Mouse (Mus musculus) small intestine, adult 10 weeks (tissue): ENCODE data around the gene Hist1h4n. TPM values are rescaled to one million over a fixed set of nuclear protein-coding genes. Genes with fewer than 3 reads are reported as not detected.

ENCODE experiments used
- polyA plus RNA-seq: library from polyadenylated mRNA; stranded (reverse); fragments of 350-450 nt; fragmentation: Illumina TruSeq; extraction: RNeasy Lipid Tissue Mini Kit (QIAGEN cat#74804); gene quantifications from one replicate; pipeline ENCODE4 v1.2.3, GENCODE M21; 2014; ENCODE audit warnings: low replicate concordance

Gene Hist1h4n
- not detected for polyA plus RNA-seq

DNA sequence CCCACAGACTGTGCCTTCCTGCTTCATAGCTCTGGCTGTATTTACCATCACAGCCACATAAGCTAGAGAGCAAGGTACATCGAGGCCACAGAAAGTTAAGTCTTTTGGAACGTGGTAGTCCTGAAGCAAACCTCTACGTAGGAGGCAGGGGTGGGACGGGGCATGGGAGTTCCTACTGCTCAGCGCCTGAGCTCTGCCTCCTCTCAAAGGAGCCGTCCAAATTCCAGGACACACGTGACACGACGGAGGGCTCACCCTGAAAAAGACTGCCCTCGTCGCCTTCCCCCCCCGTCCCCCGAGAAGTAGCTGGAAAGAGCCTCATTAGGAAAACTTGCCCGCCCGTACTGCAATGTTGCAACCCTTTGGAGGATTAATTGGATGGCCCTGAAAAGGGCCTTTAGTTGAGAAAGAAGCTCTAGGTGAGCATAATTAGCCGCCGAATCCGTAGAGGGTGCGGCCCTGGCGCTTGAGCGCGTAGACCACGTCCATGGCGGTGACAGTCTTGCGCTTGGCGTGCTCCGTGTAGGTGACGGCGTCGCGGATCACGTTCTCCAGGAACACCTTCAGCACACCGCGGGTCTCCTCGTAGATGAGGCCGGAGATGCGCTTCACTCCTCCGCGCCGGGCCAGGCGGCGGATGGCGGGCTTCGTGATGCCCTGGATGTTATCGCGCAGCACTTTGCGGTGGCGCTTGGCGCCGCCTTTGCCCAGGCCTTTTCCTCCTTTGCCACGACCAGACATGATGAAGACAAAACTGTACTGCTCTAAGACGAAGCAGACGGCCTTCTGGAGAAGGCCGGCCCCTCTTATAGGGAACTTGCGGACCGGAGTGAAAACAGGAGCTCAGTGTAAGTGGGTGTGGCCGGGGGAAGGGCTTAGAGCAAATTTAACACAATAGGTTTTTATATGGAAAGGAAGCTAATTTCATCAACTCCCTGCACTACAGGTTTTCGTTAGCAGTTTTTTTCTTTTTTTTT is at the start of gene Hist1h4n:
Gene Hist1h4n (minus strand): TSS at position 779 of the 977 bp plus-strand sequence.

DNA sequence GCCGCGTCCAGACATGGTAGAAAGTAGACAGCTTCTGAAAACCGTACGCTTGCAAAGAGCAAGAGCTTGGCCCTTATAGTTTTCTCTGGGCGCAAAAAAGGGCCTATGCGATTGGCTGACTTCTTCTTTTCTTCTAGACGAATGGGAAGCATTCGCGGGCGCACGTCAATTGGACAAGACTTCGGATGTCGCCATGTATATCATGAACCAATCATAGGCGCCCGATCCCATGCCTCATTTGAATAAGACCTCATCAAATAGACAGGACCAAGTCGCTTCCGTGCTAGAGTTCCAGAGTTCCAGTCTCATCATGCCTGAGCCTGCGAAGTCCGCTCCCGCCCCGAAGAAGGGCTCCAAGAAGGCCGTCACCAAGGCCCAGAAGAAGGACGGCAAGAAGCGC is 1.5 kb upstream of the Hist1h4n start, which contains the start of the genes Hist1h2ap and Hist1h2br:
Gene Hist1h2ap (minus strand): TSS at position 47 of the 400 bp plus-strand sequence.
Gene Hist1h2br (plus strand): TSS at position 283 of the 400 bp plus-strand sequence.

DNA sequence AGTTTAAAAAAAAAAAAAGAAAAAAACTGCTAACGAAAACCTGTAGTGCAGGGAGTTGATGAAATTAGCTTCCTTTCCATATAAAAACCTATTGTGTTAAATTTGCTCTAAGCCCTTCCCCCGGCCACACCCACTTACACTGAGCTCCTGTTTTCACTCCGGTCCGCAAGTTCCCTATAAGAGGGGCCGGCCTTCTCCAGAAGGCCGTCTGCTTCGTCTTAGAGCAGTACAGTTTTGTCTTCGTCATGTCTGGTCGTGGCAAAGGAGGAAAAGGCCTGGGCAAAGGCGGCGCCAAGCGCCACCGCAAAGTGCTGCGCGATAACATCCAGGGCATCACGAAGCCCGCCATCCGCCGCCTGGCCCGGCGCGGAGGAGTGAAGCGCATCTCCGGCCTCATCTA is 20.5 kb downstream of the Hist1h4n start, which contains the start of gene Hist1h4m:
Gene Hist1h4m (plus strand): TSS at position 208 of the 400 bp plus-strand sequence.

DNA sequence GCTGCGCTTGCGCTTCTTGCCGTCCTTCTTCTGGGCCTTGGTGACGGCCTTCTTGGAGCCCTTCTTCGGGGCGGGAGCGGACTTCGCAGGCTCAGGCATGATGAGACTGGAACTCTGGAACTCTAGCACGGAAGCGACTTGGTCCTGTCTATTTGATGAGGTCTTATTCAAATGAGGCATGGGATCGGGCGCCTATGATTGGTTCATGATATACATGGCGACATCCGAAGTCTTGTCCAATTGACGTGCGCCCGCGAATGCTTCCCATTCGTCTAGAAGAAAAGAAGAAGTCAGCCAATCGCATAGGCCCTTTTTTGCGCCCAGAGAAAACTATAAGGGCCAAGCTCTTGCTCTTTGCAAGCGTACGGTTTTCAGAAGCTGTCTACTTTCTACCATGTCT is 21.9 kb downstream of the Hist1h4n start, which contains the start of the genes Hist1h2bq and Hist1h2ao:
Gene Hist1h2bq (minus strand): TSS at position 125 of the 400 bp plus-strand sequence.
Gene Hist1h2ao (plus strand): TSS at position 393 of the 400 bp plus-strand sequence.

DNA sequence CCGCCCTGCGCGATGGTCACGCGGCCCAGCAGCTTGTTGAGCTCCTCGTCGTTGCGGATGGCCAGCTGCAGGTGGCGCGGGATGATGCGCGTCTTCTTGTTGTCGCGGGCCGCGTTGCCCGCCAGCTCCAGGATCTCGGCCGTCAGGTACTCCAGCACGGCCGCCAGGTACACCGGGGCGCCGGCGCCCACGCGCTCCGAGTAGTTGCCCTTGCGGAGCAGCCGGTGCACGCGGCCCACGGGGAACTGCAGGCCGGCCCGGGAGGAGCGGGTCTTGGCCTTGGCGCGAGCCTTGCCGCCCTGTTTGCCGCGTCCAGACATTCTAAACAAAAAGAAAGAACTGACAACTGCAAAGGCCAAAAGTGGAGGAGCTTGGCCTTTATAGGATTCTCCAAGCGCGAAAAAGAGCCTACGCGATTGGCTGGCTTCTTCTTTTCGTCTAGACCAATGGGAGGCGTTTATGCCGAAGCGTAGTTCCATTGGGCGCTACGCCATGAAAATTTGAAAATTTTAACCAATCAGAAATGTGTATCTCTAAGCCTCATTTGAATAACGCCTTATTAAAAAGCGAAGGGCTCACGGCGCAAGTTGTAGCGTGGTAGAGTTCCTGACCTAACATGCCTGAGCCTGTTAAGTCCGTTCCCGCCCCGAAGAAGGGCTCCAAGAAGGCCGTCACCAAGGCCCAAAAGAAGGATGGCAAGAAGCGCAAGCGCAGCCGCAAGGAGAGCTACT is 44.9 kb downstream of the Hist1h4n start, which contains the start of the genes Hist1h2an and Hist1h2bp:
Gene Hist1h2an (minus strand): TSS at position 320 of the 731 bp plus-strand sequence.
Gene Hist1h2bp (plus strand): TSS at position 563 of the 731 bp plus-strand sequence.

DNA sequence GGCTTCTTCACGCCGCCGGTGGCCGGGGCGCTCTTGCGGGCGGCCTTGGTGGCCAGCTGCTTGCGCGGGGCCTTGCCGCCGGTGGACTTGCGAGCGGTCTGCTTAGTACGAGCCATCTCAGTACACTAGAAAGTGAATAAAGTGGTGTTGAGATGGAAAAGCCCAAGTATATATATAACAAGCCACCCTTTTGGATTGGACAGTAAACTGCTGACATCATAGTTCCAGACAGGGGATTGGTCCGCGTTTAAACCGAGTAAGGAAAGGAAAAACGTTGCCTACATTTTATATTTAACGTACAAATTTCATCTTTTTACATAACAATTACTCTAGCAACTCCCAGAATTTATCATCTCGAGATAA is 48.8 kb downstream of the Hist1h4n start, which contains the start of gene Hist1h3i:
Gene Hist1h3i (minus strand): TSS at position 116 of the 363 bp plus-strand sequence.

Other genes starting within 250 kb of the Hist1h4n start
- gene Olfr1362, start 218.2 kb downstream of the Hist1h4n start, polyA plus RNA-seq: not detected
- gene Olfr11, start 189.7 kb downstream of the Hist1h4n start, polyA plus RNA-seq: not detected
- not detected for gene Olfr1361, start 168.8 kb downstream of the Hist1h4n start, polyA plus RNA-seq
- gene Olfr1360, start 154.8 kb downstream of the Hist1h4n start, polyA plus RNA-seq: not detected
- not detected for gene Olfr1359, start 134.1 kb downstream of the Hist1h4n start, polyA plus RNA-seq
- not detected for gene Hist1h2bl, start 116.1 kb downstream of the Hist1h4n start, polyA plus RNA-seq
- gene Hist1h2ai, start 115.8 kb downstream of the Hist1h4n start, polyA plus RNA-seq: not detected
- not detected for gene Hist1h3h, start 114.5 kb downstream of the Hist1h4n start, polyA plus RNA-seq
- gene Hist1h2bm, start 110.2 kb downstream of the Hist1h4n start, polyA plus RNA-seq: not detected
- 1.7 TPM for gene Hist1h4j, start 97.1 kb downstream of the Hist1h4n start, polyA plus RNA-seq
- not detected for gene Hist1h4k, start 81.7 kb downstream of the Hist1h4n start, polyA plus RNA-seq
- gene Hist1h2ak, start 78.4 kb downstream of the Hist1h4n start, polyA plus RNA-seq: not detected
- gene Hist1h2bn, start 78.1 kb downstream of the Hist1h4n start, polyA plus RNA-seq: not detected
- gene Hist1h1b, start 51.6 kb downstream of the Hist1h4n start, polyA plus RNA-seq: not detected
- gene Hist1h3i, start 48.8 kb downstream of the Hist1h4n start, polyA plus RNA-seq: not detected
- gene Hist1h2an, start 45.0 kb downstream of the Hist1h4n start, polyA plus RNA-seq: not detected
- not detected for gene Hist1h2bp, start 44.7 kb downstream of the Hist1h4n start, polyA plus RNA-seq
- 1.1 TPM for gene Hist1h2bq, start 22.0 kb downstream of the Hist1h4n start, polyA plus RNA-seq
- not detected for gene Hist1h2ao, start 21.7 kb downstream of the Hist1h4n start, polyA plus RNA-seq
- gene Hist1h4m, start 20.4 kb downstream of the Hist1h4n start, polyA plus RNA-seq: not detected
- gene Hist1h2ap, start 1.3 kb upstream of the Hist1h4n start, polyA plus RNA-seq: not detected
- gene Hist1h2br, start 1.5 kb upstream of the Hist1h4n start, polyA plus RNA-seq: 0.85 TPM
- gene Zfp184, start 112.9 kb upstream of the Hist1h4n start, polyA plus RNA-seq: 0.93 TPM
- not detected for gene Pom121l2, start 149.0 kb upstream of the Hist1h4n start, polyA plus RNA-seq
- gene Prss16, start 177.5 kb upstream of the Hist1h4n start, polyA plus RNA-seq: 0.74 TPM
- gene Hist1h2ah, start 203.4 kb upstream of the Hist1h4n start, polyA plus RNA-seq: not detected
- gene Hist1h2bk, start 203.7 kb upstream of the Hist1h4n start, polyA plus RNA-seq: not detected
- gene Hist1h4i, start 209.2 kb upstream of the Hist1h4n start, polyA plus RNA-seq: 2.1 TPM
- not detected for gene Hist1h2ag, start 210.7 kb upstream of the Hist1h4n start, polyA plus RNA-seq
- not detected for gene Hist1h2bj, start 211.0 kb upstream of the Hist1h4n start, polyA plus RNA-seq